Mouse (Mus musculus): ENCODE results near the gene Acsbg2. TPM values are rescaled to one million over a fixed set of nuclear protein-coding genes. Genes with fewer than 3 reads are reported as not detected.

Gene Acsbg2
- total RNA-seq, 2 experiments from 2014 or later = not detected

GRCm38 (mm10) chr17:56871767-56872166 is 2.5 kb downstream of the Acsbg2 start:
- no peak for DNase-seq

DNA sequence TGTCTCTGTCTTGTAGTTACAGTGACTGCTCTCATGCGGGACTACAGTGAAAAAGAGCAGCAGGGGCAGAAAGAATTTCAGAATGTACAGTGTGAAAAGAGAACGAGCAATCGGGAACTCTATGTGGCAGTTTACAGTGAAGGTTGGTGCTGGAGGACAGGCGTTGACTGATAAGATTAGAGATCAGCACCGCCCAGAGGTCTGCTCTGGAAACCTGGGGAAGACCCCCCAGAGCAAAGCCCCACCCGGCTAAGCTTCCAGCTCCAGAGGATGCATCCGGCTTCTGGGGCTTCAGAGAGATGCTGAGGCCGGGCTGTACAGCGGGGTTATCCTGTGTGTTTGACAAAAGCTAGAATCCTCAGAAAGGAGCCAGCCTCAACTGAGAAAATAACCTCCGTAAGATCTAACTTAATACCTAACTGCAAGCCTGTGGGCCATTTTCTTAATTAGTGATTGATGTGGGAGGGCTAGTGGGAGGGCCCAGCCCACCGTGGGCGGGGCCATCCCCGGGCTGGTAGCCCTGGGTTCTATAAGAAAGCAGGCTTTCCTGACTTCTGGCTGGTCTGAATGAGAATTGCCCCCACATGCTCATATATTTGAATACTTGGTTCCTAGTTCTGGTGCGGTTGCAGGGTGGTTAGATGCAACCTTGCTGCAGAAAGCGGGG is 3.8 kb downstream of the Acsbg2 start:
- DNase-seq = no peak

GRCm38 (mm10) chr17:56869481-56869977 is 4.7 kb downstream of the Acsbg2 start:
- DNase-seq = no peak

DNA sequence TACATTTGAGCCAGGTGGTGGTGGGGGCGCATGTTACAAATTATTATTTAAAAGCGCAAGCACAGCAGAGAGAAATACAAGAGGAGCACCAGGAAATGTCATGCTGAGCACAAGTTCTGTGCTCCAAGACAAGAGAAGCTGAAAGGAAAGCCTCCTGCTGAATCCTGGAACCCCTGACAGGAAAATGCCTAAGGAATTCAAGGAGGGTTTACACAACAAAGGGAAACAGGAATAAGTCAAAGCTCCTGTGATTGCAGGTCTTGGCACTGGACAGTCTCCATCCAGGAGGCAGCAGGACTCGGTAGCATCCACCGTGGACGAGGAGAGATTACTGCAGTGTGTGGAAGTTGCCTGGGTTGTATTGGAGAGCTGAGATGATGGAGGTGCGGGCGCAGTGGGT is 8.2 kb downstream of the Acsbg2 start:
- DNase-seq = peak; percentile 20

GRCm38 (mm10) chr17:56861197-56861596 is 13.1 kb downstream of the Acsbg2 start:
- no peak for DNase-seq

DNA sequence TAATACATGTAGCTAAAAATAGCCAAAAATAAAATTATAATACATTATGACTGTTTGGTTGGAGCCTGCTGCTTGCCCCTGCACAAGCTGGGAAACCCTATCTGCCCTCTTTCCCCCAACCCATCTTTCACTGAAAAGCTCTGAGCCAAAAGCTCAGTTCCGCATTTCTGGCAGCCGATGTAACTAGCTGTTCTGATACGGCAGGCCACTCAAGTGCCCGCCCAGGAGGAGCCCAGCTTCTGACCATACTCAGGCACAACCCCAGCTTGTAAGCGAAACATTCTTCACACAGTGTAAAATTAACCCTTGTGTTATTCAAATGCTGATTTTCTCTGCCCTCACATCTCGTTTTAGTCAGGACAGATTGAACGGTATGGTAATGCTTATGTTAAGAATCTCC is 15.3 kb downstream of the Acsbg2 start:
- no peak for DNase-seq

GRCm38 (mm10) chr17:56858216-56858615 is 16.0 kb downstream of the Acsbg2 start:
- peak; percentile 75 for DNase-seq

DNA sequence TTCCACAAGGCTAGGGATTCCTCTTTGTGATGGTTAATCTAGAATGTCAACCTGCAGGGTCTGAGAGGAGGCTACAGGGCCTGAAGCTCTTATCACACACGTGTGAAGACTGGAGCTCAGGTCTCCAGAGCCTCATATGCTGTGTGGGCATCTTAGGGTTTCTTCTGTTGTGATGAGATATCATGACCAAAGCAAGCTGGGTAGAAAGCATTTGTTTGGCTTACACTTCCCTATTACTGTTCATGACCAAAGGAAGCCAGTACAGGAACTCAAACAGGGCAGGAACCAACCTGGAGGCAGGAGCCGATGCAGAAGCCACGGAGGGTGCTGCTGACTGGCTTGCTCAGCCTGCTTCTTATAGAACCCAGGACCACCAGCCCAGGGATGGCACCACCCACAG is 18.8 kb downstream of the Acsbg2 start:
- no peak for DNase-seq

DNA sequence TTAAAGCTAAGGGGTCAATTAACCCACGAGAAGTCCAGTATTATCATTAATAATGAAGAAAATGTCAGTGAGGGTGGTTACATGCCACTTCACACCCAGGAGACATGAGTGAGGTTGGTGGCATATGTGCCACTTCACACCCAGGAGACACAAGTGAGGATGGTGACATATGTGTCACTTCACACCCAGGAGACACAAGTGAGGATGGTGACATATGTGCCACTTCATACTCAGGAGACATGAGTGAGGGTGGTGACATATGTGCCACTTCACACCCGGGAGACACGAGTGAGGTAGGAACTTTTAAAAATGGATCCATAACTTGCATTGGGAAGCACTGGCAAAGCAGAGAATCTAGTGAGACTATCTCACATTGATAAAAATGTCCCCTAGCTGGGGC is 23.1 kb downstream of the Acsbg2 start:
- DNase-seq = no peak

DNA sequence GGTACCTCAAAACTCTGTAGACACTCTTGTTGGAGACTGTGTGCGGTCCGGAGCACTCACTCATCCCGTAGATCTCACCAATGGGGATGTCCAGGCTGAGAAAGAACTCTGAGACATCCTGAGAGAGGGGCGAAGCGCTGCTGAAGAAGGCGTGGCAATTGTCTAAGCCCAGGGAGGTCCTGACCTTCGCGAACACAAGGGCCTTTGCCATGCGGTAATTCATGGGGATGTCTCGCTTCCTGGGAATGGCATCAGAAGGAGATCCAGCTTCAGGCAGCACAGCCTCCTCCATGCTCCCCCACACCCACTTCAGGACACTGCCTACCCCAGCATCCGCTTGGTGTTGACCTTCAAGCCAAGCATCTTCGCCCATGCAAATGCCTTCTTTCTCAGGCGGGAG is 24.5 kb downstream of the Acsbg2 start:
- no peak for DNase-seq

GRCm38 (mm10) chr17:56848785-56849184 is 25.5 kb downstream of the Acsbg2 start:
- no peak for DNase-seq

DNA sequence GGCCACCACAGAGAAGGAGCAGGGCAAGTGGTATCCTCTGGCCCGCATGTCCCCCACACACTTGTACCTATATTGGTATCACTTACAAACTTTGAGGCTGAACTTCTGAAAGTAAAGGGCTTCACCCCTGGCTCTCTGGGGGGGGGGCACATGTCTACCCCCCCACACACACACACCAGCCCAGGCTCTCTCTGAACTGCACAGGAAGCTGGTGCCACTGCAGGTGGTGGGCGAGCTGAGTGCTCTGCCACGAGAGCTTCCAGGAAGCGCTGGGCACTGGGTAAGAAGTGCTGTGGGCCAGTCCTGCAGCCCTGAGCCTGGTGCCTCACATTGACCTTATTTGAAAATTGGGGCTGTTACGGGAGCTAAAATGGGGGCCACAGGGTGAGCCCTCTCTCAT is 30.6 kb downstream of the Acsbg2 start:
- DNase-seq = no peak

- no peak for DNase-seq
Measured at GRCm38 (mm10) chr17:56842173-56842572, 32.1 kb downstream of the Acsbg2 start.

DNA sequence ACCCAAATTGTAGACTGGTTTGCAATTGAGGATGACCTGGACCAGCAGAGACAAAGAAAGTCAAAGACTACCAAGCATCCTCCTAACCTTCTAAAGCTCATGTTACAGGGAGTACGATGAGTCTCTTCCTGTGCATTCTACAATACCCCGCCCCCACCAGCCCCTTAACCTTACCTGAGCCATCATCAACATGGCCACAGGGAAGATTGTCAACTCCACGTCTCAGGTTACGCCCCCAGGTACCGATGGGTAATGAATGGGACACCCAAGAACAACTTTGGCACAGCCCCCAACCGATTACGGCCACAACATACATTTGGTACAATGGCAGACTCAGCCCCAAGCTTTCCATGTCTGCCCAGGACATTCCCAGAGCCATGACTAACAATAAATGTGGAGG is 33.7 kb downstream of the Acsbg2 start:
- DNase-seq = no peak

GRCm38 (mm10) chr17:56836336-56836735 is 37.9 kb downstream of the Acsbg2 start:
- no peak for DNase-seq

DNA sequence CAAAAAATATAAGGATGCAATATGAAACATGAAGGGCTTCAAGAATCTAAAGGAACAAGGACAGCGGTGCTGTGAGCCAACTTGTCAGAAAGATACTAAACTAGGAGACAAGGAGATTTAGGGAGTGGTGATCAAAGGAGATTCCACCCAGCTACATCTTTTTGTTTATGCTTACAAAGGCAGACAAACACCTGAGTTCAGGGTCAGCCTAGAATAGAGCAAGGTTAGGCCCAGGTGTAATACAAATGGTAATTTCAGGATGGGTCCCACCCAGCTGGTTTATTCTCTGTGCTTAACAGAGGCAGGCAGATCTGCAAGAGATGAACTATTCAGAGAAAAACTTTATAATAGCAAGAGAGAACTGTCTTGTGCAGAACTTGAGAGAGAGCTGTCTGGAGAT is 40.9 kb downstream of the Acsbg2 start:
- no peak for DNase-seq

DNA sequence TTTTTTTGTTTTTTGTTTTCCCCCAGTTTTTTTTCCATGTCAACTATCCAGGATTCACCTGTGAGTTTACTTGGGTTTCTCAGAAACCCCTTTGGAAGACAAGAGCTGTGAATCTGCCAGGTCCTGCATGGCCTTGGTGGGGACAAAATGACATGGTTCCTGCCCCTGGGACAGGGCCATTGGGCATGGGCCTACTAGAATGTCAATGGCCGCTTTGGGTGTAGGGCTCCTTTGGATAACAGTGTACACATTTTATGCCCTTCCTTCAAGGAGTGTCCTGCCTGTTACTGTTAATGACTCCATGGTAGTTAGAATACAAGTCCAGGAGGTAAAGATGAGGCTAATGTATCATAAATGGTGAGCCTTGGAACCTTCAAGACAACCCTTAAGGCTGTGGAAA is 41.3 kb downstream of the Acsbg2 start:
- no peak for DNase-seq

- peak; percentile 99 for DNase-seq
Measured at GRCm38 (mm10) chr17:56831111-56831816, 43.0 kb downstream of the Acsbg2 start.

DNA sequence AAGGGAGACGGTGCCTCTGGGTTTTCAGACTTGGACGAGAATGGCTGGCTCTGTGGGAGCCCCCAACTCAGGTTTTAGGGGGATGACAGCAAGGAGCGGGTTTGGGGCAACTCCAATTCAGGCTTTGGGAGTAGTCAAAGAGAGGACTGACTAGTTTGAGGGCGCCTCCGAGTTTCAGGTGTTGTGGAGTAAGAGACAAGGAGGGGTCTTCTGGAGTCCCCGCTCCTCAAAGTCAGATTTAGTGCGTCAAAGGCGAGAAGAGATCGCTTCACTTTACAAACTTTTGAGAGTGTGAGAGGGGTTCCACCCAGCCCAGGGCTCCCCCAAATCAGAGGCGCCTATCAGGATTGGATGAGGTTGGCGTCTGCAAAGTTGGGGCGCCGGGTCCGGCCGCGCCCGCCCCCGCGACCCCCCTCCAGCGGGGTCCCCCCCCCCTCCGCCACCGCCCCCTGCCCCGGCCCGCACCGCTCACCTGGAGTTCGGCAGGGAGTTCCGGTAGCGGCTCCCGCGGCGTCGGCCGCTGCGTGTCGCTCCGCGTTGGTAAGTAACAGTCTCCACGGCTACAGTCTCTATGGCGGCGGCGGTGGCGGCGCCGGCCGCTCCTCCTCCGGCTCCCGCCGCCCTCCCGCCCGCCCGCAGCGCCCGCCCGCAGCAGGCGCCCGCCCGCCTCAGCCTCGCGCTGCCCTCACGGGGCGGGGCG is 43.7 kb downstream of the Acsbg2 start, which contains the start of gene Rfx2:
Gene Rfx2, minus strand, starts transcription at position 603 of the 700 bp plus-strand sequence.
- no peak for DNase-seq

DNA sequence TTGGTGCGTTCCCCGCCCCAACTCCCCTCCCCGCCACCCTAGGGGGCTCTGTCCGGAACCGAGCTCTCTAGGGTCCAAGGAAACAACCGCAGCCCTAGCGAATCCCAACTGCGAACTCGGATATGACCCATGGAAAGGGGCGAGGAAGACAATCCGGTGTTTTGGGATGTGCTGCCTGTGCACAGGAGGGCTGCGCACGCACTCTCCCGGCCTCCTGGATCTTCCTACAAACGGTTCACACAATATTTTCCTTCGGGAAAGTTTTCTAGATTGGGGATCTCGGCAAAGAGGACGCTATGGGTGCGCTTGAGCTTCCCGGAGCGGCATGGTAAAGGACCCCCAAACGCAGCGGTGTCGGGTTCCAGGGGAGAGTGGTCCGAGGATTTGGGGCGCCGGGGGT is 44.5 kb downstream of the Acsbg2 start:
- no peak for DNase-seq

DNA sequence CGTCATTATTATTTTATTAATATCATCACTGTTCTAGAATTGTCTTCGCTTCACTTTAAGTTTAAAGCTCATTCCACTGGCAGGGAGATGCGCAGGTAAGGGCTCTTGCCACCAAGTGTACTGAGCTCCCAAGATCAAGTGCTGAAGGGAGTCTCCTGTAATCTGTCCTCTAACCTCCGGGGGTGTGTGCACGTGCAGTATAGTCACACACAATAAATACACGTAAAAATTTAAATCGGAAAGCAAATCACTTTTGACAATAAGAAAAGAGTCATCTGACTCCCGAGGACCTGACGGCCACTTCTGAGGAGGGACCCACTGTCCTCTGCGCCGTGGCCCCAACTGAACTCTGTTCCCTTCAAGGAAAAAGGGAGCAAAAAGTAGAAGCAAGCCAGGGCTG is 45.1 kb downstream of the Acsbg2 start:
- DNase-seq = no peak

DNA sequence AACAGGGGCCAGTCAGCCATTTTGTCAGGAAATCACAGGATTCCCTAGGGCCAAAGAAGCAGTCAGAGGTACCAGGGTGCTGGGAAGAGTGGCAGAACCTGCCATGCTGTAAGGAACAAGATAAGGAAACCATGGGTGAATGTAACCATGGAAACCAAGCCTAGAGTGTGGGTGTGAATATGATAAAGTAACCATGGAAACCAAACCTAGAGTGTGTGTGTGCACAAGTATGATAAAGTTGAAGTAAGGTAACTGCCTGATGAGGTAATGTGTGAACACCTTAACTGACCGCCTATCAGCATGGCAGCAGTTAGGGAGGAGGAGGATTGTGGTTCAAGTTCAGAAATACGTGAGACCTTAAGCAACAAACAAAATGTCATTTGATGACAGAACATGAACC is 47.5 kb downstream of the Acsbg2 start:
- DNase-seq = no peak

DNA sequence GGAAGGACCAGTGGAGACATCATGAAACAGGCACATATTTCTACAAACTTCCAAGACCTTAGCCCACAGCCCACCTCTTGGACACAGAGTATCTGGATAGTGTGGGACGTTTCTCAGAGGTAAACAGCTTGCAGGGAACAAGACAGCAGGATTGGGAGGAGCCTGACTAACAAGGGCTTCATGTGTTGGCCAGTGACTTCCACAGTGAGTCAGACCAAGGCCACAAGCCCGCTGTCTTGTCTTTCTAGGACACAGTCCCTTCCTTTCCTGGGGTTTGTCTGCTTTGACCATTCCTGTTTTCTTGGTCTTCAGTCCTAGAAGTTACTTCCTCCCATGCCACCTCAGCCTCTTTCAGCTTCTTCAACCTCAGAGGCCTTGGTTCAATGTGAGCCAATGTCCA is 50.9 kb downstream of the Acsbg2 start:
- DNase-seq = no peak

All from gastrocnemius, postnatal 10 days (tissue).